Mouse (Mus musculus): ENCODE results near the gene Tpbpb. TPM values are rescaled to one million over a fixed set of nuclear protein-coding genes. Genes with fewer than 3 reads are reported as not detected.

Tpbpb gene
- polyA plus RNA-seq, 1 experiment = not detected

GRCm38 (mm10) chr13:60892301-60892700, 12.4 kb downstream of the Tpbpb start:
- 94% methylated on average over 1 of the region's 1 CpGs for WGBS
- no peak for TF ChIP-seq POLR2A (IDR thresholded peaks at IDR 0.05; ENCODE audit: control insufficient read depth, extremely low read depth, insufficient read depth, low read length, poor library complexity)
- TF ChIP-seq CTCF (IDR thresholded peaks at IDR 0.05; ENCODE audit: borderline replicate concordance, control insufficient read depth, extremely low read depth, insufficient read depth, low read length, poor library complexity) = no peak
- H3K27ac ChIP-seq (ENCODE audit: control insufficient read depth, insufficient read depth, low read length) = no peak overlapping the region
- H3K27me3 ChIP-seq (ENCODE audit: control insufficient read depth, insufficient read depth, low read length) = no peaks in the 10 kb centered on the region
- 0 out of 2 replicates have a peak, but pooled peaks cover 2% of the 10 kb centered on the region for H3K4me1 ChIP-seq (replicated peaks; ENCODE audit: control insufficient read depth, insufficient read depth, low read length)
- no peak overlapping the region for H3K4me3 ChIP-seq (ENCODE audit: control insufficient read depth, insufficient read depth, low read length)
- no peak for DNase-seq
- no peaks in the 10 kb centered on the region for H3K36me3 ChIP-seq (ENCODE audit: control insufficient read depth, insufficient read depth, low read length)

- H3K27me3 ChIP-seq (ENCODE audit: control insufficient read depth, insufficient read depth, low read length) = no peaks in the 10 kb centered on the region
- no peak within 1 kb of the TSS for H3K4me3 ChIP-seq (ENCODE audit: control insufficient read depth, insufficient read depth, low read length)
- no peak within 1 kb of the TSS for H3K27ac ChIP-seq (ENCODE audit: control insufficient read depth, insufficient read depth, low read length)
- no peaks in the 10 kb centered on the region for H3K4me1 ChIP-seq (replicated peaks; ENCODE audit: control insufficient read depth, insufficient read depth, low read length)
- no peaks in the 10 kb centered on the region for H3K36me3 ChIP-seq (ENCODE audit: control insufficient read depth, insufficient read depth, low read length)
- WGBS = 69% methylated on average over 1 of the region's 1 CpGs
- no peak for DNase-seq
- no peak for TF ChIP-seq CTCF (IDR thresholded peaks at IDR 0.05; ENCODE audit: borderline replicate concordance, control insufficient read depth, extremely low read depth, insufficient read depth, low read length, poor library complexity)
Measured at GRCm38 (mm10) chr13:60864281-60864680, 40.4 kb downstream of the Tpbpb start, which contains the start of gene 4930486L24Rik. TSS of gene 4930486L24Rik (minus strand) at chr13:60864475.

Other genes starting within 250 kb of the Tpbpb start
- gene BC051665, start 118.5 kb downstream of the Tpbpb start, polyA plus RNA-seq (2012; rRNA removed) = not detected in 2 replicates
- not detected in 2 replicates for gene Ctsll3, start 102.0 kb downstream of the Tpbpb start, polyA plus RNA-seq (2012; rRNA removed)
- 0.19 TPM in 1 of 2 replicates, not detected in the other for gene 4930486L24Rik, start 40.4 kb downstream of the Tpbpb start, polyA plus RNA-seq (2012; rRNA removed)
- gene Gm49392, start 8.0 kb downstream of the Tpbpb start, polyA plus RNA-seq (2012; rRNA removed) = 0.38 and 0.60 TPM in 2 replicates
- 0.46 and 0.57 TPM in 2 replicates for gene Ctla2b, start 7.4 kb downstream of the Tpbpb start, polyA plus RNA-seq (2012; rRNA removed)
- gene Gm49393, start 30.7 kb upstream of the Tpbpb start, polyA plus RNA-seq (2012; rRNA removed) = not detected in 2 replicates
- 0.26 and 1.2 TPM in 2 replicates for gene Gm49391, start 31.7 kb upstream of the Tpbpb start, polyA plus RNA-seq (2012; rRNA removed)
- 4.1 and 6.4 TPM in 2 replicates for gene Ctla2a, start 31.7 kb upstream of the Tpbpb start, polyA plus RNA-seq (2012; rRNA removed)
- gene Tpbpa, start 37.1 kb upstream of the Tpbpb start, polyA plus RNA-seq (2012; rRNA removed) = not detected in 2 replicates
- gene Ctsj, start 101.1 kb upstream of the Tpbpb start, polyA plus RNA-seq (2012; rRNA removed) = not detected in 2 replicates
- gene Ctsq, start 135.8 kb upstream of the Tpbpb start, polyA plus RNA-seq (2012; rRNA removed) = not detected in 2 replicates